Mouse (Mus musculus): ENCODE measurements around the gene Tmc5. TPM values are rescaled to one million over a fixed set of nuclear protein-coding genes. Genes with fewer than 3 reads are reported as not detected.

Gene Tmc5
- total RNA-seq, 1 experiment = 0.80 TPM

- Histone ChIP-seq H3K9ac (ENCODE audit: insufficient read depth, low read depth, low read length, poor library complexity, severe bottlenecking) (no peak overlapping the region), H3K9me3 (ENCODE audit: control insufficient read depth, insufficient read depth, low read depth, low read length) (no peaks in the 10 kb centered on the region), H3K27ac (ENCODE audit: insufficient read depth, low read depth, low read length, poor library complexity, severe bottlenecking) (no peak overlapping the region), H3K36me3 (ENCODE audit: control insufficient read depth, insufficient read depth, low read length, poor library complexity, severe bottlenecking) (no peaks in the 10 kb centered on the region), H3K4me1 (ENCODE audit: control insufficient read depth in 2 of 2, insufficient read depth in 2 of 2, low read length in 2 of 2, poor library complexity in 1 of 2) (peaks cover 0 to 4% of the 10 kb centered on the region in 2 experiments; a peak in 1 of 4 replicates), H3K4me3 (ENCODE audit: insufficient read depth in 1 of 2, low read depth in 1 of 2, low read length in 2 of 2, poor library complexity in 1 of 2, severe bottlenecking in 1 of 2) (no peak overlapping the region)
- DNase-seq (ENCODE audit: low read depth, low spot score) = no peak
- TF ChIP-seq ZNF384 (IDR thresholded peaks at IDR 0.05; ENCODE audit: low read depth, low read length) (no peak), ZC3H11A (IDR thresholded peaks at IDR 0.05; ENCODE audit: borderline replicate concordance, low read depth, low read length) (no peak), HCFC1 (IDR thresholded peaks at IDR 0.05; ENCODE audit: borderline replicate concordance, insufficient read depth, low read length) (no peak), CHD2 (IDR thresholded peaks at IDR 0.05; ENCODE audit: low read depth, low read length) (no peak), MAFK (IDR thresholded peaks at IDR 0.05; ENCODE audit: insufficient read depth, low read depth, low read length) (no peak)
- in situ Hi-C loops (cut with MboI; ENCODE audit: low sequenced_read_pairs in 2 of 2, unreplicated experiment in 2 of 2) = no loop called here
Observed at GRCm38 (mm10) chr7:118569121-118569543, 28.0 kb upstream of the Tmc5 start.

DNA sequence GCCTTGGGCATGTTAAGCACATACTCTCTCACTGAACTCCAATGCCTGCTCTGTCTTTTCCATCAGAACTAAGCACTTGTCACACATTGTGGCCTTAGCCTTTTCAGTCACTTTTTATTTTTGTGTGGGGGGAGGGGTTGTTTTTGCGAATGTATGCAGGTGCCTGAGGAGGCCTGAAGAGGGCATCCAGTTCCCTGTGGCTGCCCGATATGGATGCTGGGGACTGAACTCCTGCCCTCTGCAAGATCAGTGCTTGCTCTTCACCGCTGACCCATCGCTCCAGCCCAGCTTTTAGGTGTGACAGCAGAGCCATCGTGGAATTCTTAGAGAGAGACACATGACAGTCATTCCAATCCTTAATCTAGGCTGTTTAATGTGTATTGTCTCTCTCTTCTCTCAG is 25.7 kb upstream of the Tmc5 start:
- Histone ChIP-seq H3K36me3 (ENCODE audit: control insufficient read depth, insufficient read depth, low read length, poor library complexity, severe bottlenecking) (no peaks in the 10 kb centered on the region), H3K4me3 (ENCODE audit: insufficient read depth in 1 of 2, low read depth in 1 of 2, low read length in 2 of 2, poor library complexity in 1 of 2, severe bottlenecking in 1 of 2) (no peak overlapping the region), H3K9ac (ENCODE audit: insufficient read depth, low read depth, low read length, poor library complexity, severe bottlenecking) (no peak overlapping the region), H3K27ac (ENCODE audit: insufficient read depth, low read depth, low read length, poor library complexity, severe bottlenecking) (no peak overlapping the region), H3K9me3 (ENCODE audit: control insufficient read depth, insufficient read depth, low read depth, low read length) (no peaks in the 10 kb centered on the region), H3K4me1 (ENCODE audit: control insufficient read depth in 2 of 2, insufficient read depth in 2 of 2, low read length in 2 of 2, poor library complexity in 1 of 2) (peaks cover 0 to 4% of the 10 kb centered on the region in 2 experiments; a peak in 1 of 4 replicates)
- no peak for DNase-seq (ENCODE audit: low read depth, low spot score)
- in situ Hi-C loops (cut with MboI; ENCODE audit: low sequenced_read_pairs in 2 of 2, unreplicated experiment in 2 of 2) = no loop called here
- no peak for TF ChIP-seq ZC3H11A (IDR thresholded peaks at IDR 0.05; ENCODE audit: borderline replicate concordance, low read depth, low read length)

GRCm38 (mm10) chr7:118572039-118572438 is 25.1 kb upstream of the Tmc5 start:
- TF ChIP-seq CHD2 (IDR thresholded peaks at IDR 0.05; ENCODE audit: low read depth, low read length) (no peak), HCFC1 (IDR thresholded peaks at IDR 0.05; ENCODE audit: borderline replicate concordance, insufficient read depth, low read length) (no peak), ZNF384 (IDR thresholded peaks at IDR 0.05; ENCODE audit: low read depth, low read length) (no peak), ZC3H11A (IDR thresholded peaks at IDR 0.05; ENCODE audit: borderline replicate concordance, low read depth, low read length) (no peak), MAFK (IDR thresholded peaks at IDR 0.05; ENCODE audit: insufficient read depth, low read depth, low read length) (no peak)
- Histone ChIP-seq H3K4me1 (ENCODE audit: control insufficient read depth in 2 of 2, insufficient read depth in 2 of 2, low read length in 2 of 2, poor library complexity in 1 of 2) (peaks cover 0 to 5% of the 10 kb centered on the region in 2 experiments; a peak in 1 of 4 replicates), H3K9me3 (ENCODE audit: control insufficient read depth, insufficient read depth, low read depth, low read length) (no peaks in the 10 kb centered on the region), H3K36me3 (ENCODE audit: control insufficient read depth, insufficient read depth, low read length, poor library complexity, severe bottlenecking) (no peaks in the 10 kb centered on the region), H3K9ac (ENCODE audit: insufficient read depth, low read depth, low read length, poor library complexity, severe bottlenecking) (no peak overlapping the region), H3K27ac (ENCODE audit: insufficient read depth, low read depth, low read length, poor library complexity, severe bottlenecking) (no peak overlapping the region), H3K4me3 (ENCODE audit: insufficient read depth in 1 of 2, low read depth in 1 of 2, low read length in 2 of 2, poor library complexity in 1 of 2, severe bottlenecking in 1 of 2) (no peak overlapping the region)
- in situ Hi-C loops (cut with MboI; ENCODE audit: low sequenced_read_pairs in 2 of 2, unreplicated experiment in 2 of 2) = no loop called here
- no peak for DNase-seq (ENCODE audit: low read depth, low spot score)

GRCm38 (mm10) chr7:118578269-118578668 is 18.8 kb upstream of the Tmc5 start:
- no peak overlapping the region for H3K27ac ChIP-seq (ENCODE audit: insufficient read depth, low read depth, low read length, poor library complexity, severe bottlenecking)
- H3K4me1 ChIP-seq (ENCODE audit: control insufficient read depth in 2 of 2, insufficient read depth in 2 of 2, low read length in 2 of 2, poor library complexity in 1 of 2) = peaks cover 0 to 16% of the 10 kb centered on the region in 2 experiments; a peak in 2 of 4 replicates
- TF ChIP-seq ZNF384 (IDR thresholded peaks at IDR 0.05; ENCODE audit: low read depth, low read length) (no peak), ZC3H11A (IDR thresholded peaks at IDR 0.05; ENCODE audit: borderline replicate concordance, low read depth, low read length) (no peak), MAFK (IDR thresholded peaks at IDR 0.05; ENCODE audit: insufficient read depth, low read depth, low read length) (no peak), HCFC1 (IDR thresholded peaks at IDR 0.05; ENCODE audit: borderline replicate concordance, insufficient read depth, low read length) (no peak), CHD2 (IDR thresholded peaks at IDR 0.05; ENCODE audit: low read depth, low read length) (no peak)
- no peak overlapping the region for H3K4me3 ChIP-seq (ENCODE audit: insufficient read depth in 1 of 2, low read depth in 1 of 2, low read length in 2 of 2, poor library complexity in 1 of 2, severe bottlenecking in 1 of 2)
- H3K9me3 ChIP-seq (ENCODE audit: control insufficient read depth, insufficient read depth, low read depth, low read length) = no peaks in the 10 kb centered on the region
- in situ Hi-C loops (cut with MboI; ENCODE audit: low sequenced_read_pairs in 2 of 2, unreplicated experiment in 2 of 2) = loop anchor here in 1 of 2 experiments (25.0 kb wide), 1 partner anchor 266 kb away; no protein-coding TSS in a partner anchor
- no peak overlapping the region for H3K9ac ChIP-seq (ENCODE audit: insufficient read depth, low read depth, low read length, poor library complexity, severe bottlenecking)
- H3K36me3 ChIP-seq (ENCODE audit: control insufficient read depth, insufficient read depth, low read length, poor library complexity, severe bottlenecking) = no peaks in the 10 kb centered on the region
- DNase-seq (ENCODE audit: low read depth, low spot score) = no peak

- in situ Hi-C loops (cut with MboI; ENCODE audit: low sequenced_read_pairs in 2 of 2, unreplicated experiment in 2 of 2) = loop anchor here in 1 of 2 experiments (25.0 kb wide), 1 partner anchor 268 kb away; no protein-coding TSS in a partner anchor
- peaks cover 0 to 17% of the 10 kb centered on the region in 2 experiments; a peak in 2 of 4 replicates for H3K4me1 ChIP-seq (ENCODE audit: control insufficient read depth in 2 of 2, insufficient read depth in 2 of 2, low read length in 2 of 2, poor library complexity in 1 of 2)
Observed at GRCm38 (mm10) chr7:118579938-118580337, 17.2 kb upstream of the Tmc5 start.

More at GRCm38 (mm10) chr7:118579938-118580337, 17.2 kb upstream of the Tmc5 start:
- DNase-seq (ENCODE audit: low read depth, low spot score) = peak; percentile 70
- Histone ChIP-seq H3K27ac (ENCODE audit: insufficient read depth, low read depth, low read length, poor library complexity, severe bottlenecking) (no peak overlapping the region), H3K36me3 (ENCODE audit: control insufficient read depth, insufficient read depth, low read length, poor library complexity, severe bottlenecking) (no peaks in the 10 kb centered on the region), H3K9ac (ENCODE audit: insufficient read depth, low read depth, low read length, poor library complexity, severe bottlenecking) (no peak overlapping the region), H3K4me3 (ENCODE audit: insufficient read depth in 1 of 2, low read depth in 1 of 2, low read length in 2 of 2, poor library complexity in 1 of 2, severe bottlenecking in 1 of 2) (no peak overlapping the region), H3K9me3 (ENCODE audit: control insufficient read depth, insufficient read depth, low read depth, low read length) (no peaks in the 10 kb centered on the region)
- TF ChIP-seq ZC3H11A (IDR thresholded peaks at IDR 0.05; ENCODE audit: borderline replicate concordance, low read depth, low read length) (no peak), ZNF384 (IDR thresholded peaks at IDR 0.05; ENCODE audit: low read depth, low read length) (no peak), MAFK (IDR thresholded peaks at IDR 0.05; ENCODE audit: insufficient read depth, low read depth, low read length) (no peak), CHD2 (IDR thresholded peaks at IDR 0.05; ENCODE audit: low read depth, low read length) (no peak), HCFC1 (IDR thresholded peaks at IDR 0.05; ENCODE audit: borderline replicate concordance, insufficient read depth, low read length) (no peak)
